Mouse (Mus musculus) heart, adult 2 months (tissue): ENCODE data around the gene Cox6a1. TPM values are rescaled to one million over a fixed set of nuclear protein-coding genes. Genes with fewer than 3 reads are reported as not detected.

Experiments used
- DNase-seq, 2 experiments: peaks; one replicate each; pipeline ENCODE4 v3.0.0; 2021
- H3K27ac ChIP-seq: fragments of 200-600 bp; 2 replicates; pipeline ENCODE4 v1.8.1; 2022
- H3K27me3 ChIP-seq: fragments of 200-500 bp; 2 replicates; pipeline ENCODE4 v1.6.1; 2012; ENCODE audit warnings: mild to moderate bottlenecking, low read length, inconsistent platforms, mixed read lengths; ENCODE audit not compliant: control insufficient read depth, insufficient read depth
- H3K36me3 ChIP-seq: fragments of 200-500 bp; 2 replicates; pipeline ENCODE4 v1.6.1; 2012; ENCODE audit warnings: low read length, inconsistent platforms; ENCODE audit not compliant: control insufficient read depth, insufficient read depth
- H3K4me1 ChIP-seq: fragments of 200-500 bp; 2 replicates; pipeline ENCODE4 v1.6.1; 2011; ENCODE audit warnings: low read length; ENCODE audit not compliant: control insufficient read depth, insufficient read depth
- H3K4me3 ChIP-seq: fragments of 200-600 bp; 2 replicates; pipeline ENCODE4 v1.8.1; 2022
- H3K79me2 ChIP-seq: fragments of 200-500 bp; replicated peaks from 2 replicates; pipeline ENCODE4 v1.6.1; 2012; ENCODE audit warnings: mild to moderate bottlenecking, inconsistent platforms, low read length, moderate library complexity, mixed read lengths; ENCODE audit not compliant: control insufficient read depth, insufficient read depth
- H3K9ac ChIP-seq: fragments of 200-500 bp; 2 replicates; pipeline ENCODE4 v1.6.1; 2012; ENCODE audit warnings: low read depth, mild to moderate bottlenecking, control low read depth, inconsistent platforms, low read length, mixed read lengths
- CTCF ChIP-seq: fragments of 200-600 bp; IDR thresholded peaks from 2 replicates; pipeline ENCODE4 v1.8.1; 2022; ENCODE audit warnings: antibody characterized with exemption, mild to moderate bottlenecking, moderate library complexity
- EP300 ChIP-seq: fragments of 200-500 bp; IDR thresholded peaks from 2 replicates; pipeline ENCODE4 v1.6.1; 2011; ENCODE audit warnings: low read depth, low read length, control low read depth; ENCODE audit not compliant: insufficient read depth
- POLR2A ChIP-seq: fragments of 200-500 bp; IDR thresholded peaks from 2 replicates; pipeline ENCODE4 v1.6.1; 2011; ENCODE audit warnings: mild to moderate bottlenecking, low read depth, low read length, control low read depth; ENCODE audit not compliant: insufficient read depth
- WGBS: fragments of 180-500 bp; shearing (Covaris S2); methylation state at CpG from one replicate; pipeline ENCODE4 v1.1.7; 2018; 5-methylcytosine and 5-hydroxymethylcytosine counted together
- intact Hi-C: fragments of 180-260 bp; cut with DNase I; formaldehyde crosslinking; loops from one replicate; pipeline ENCODE4 v1.15.1; 2025
- polyA plus RNA-seq: library from polyadenylated mRNA; depleted of rRNA; stranded (reverse); fragments of >200 nt; gene quantifications from 2 replicates; pipeline ENCODE4 v1.2.3, GENCODE M21; 2012
- total RNA-seq, 2 experiments: library from RNA; stranded (reverse); gene quantifications; 2 replicates each; pipeline ENCODE4 v1.2.3; 2021

Cox6a1 gene
- total and polyA plus RNA-seq, 3 experiments: 232 to 797 (median 256) TPM

- Histone ChIP-seq H3K4me3 (no peak overlapping the region), H3K27ac (no peak overlapping the region), H3K9ac (no peak overlapping the region), H3K27me3 (peaks cover 3% of the 10 kb centered on the region; the same call in 1 of the 2 replicates), H3K79me2 (no peaks in the 10 kb centered on the region), H3K36me3 (no peaks in the 10 kb centered on the region), H3K4me1 (no peaks in the 10 kb centered on the region)
- TF ChIP-seq POLR2A: no peak
- no peak for TF ChIP-seq EP300
- TF ChIP-seq CTCF: no peak
- intact Hi-C loops: no loop called here
- WGBS: 38% methylated on average over 9 of the region's 9 CpGs
- DNase-seq: no peak
These were observed 23.0 kb upstream of the Cox6a1 start for GRCm38 (mm10) chr5:115371736-115372135.

GRCm38 (mm10) chr5:115364782-115365181, 16.0 kb upstream of the Cox6a1 start:
- Histone ChIP-seq H3K4me3 (no peak overlapping the region), H3K9ac (no peak overlapping the region), H3K27ac (no peak overlapping the region), H3K27me3 (no peaks in the 10 kb centered on the region), H3K79me2 (no peaks in the 10 kb centered on the region), H3K4me1 (no peaks in the 10 kb centered on the region), H3K36me3 (no peaks in the 10 kb centered on the region)
- WGBS: 74% methylated on average over 4 of the region's 4 CpGs
- DNase-seq: no peak
- intact Hi-C loops: no loop called here
- no peak for TF ChIP-seq POLR2A
- no peak for TF ChIP-seq CTCF
- TF ChIP-seq EP300: no peak

GRCm38 (mm10) chr5:115362819-115363714, 14.3 kb upstream of the Cox6a1 start:
- 22% methylated on average over 19 of the region's 19 CpGs for WGBS

GRCm38 (mm10) chr5:115362216-115362615, 13.4 kb upstream of the Cox6a1 start:
- TF ChIP-seq EP300 (no peak), POLR2A (no peak), CTCF (no peak)
- H3K36me3 ChIP-seq: no peaks in the 10 kb centered on the region
- H3K4me1 ChIP-seq: no peaks in the 10 kb centered on the region
- no peak overlapping the region for H3K4me3 ChIP-seq
- no peaks in the 10 kb centered on the region for H3K79me2 ChIP-seq
- H3K9ac ChIP-seq: no peak overlapping the region
- WGBS: 33% methylated on average over 7 of the region's 7 CpGs
- DNase-seq: no peak
- intact Hi-C loops: no loop called here
- H3K27ac ChIP-seq: no peak overlapping the region
- no peaks in the 10 kb centered on the region for H3K27me3 ChIP-seq

More at GRCm38 (mm10) chr5:115362819-115363714, 14.3 kb upstream of the Cox6a1 start:
- Histone ChIP-seq H3K79me2 (no peaks in the 10 kb centered on the region), H3K36me3 (no peaks in the 10 kb centered on the region), H3K4me3 (no peak overlapping the region), H3K9ac (no peak overlapping the region), H3K4me1 (no peaks in the 10 kb centered on the region), H3K27ac (no peak overlapping the region), H3K27me3 (no peaks in the 10 kb centered on the region)
- TF ChIP-seq EP300: no peak
- TF ChIP-seq CTCF: no peak
- no peak for TF ChIP-seq POLR2A
- no peak for DNase-seq
- intact Hi-C loops: no loop called here

- WGBS: 68% methylated on average over 5 of the region's 5 CpGs
- Histone ChIP-seq H3K27ac (no peak overlapping the region), H3K4me1 (no peaks in the 10 kb centered on the region), H3K79me2 (no peaks in the 10 kb centered on the region), H3K36me3 (no peaks in the 10 kb centered on the region), H3K9ac (no peak overlapping the region), H3K4me3 (no peak overlapping the region), H3K27me3 (no peaks in the 10 kb centered on the region)
- no peak for DNase-seq
- no peak for TF ChIP-seq EP300
- no peak for TF ChIP-seq CTCF
- no peak for TF ChIP-seq POLR2A
- intact Hi-C loops: loop anchor here (1.0 kb wide), 1 partner anchor 81 kb away; no protein-coding TSS in a partner anchor
These were observed 11.1 kb upstream of the Cox6a1 start for GRCm38 (mm10) chr5:115359851-115360372.

- no peak for DNase-seq
- WGBS: 79% methylated on average over 8 of the region's 8 CpGs
- Histone ChIP-seq H3K4me3 (no peak overlapping the region), H3K27me3 (no peaks in the 10 kb centered on the region), H3K4me1 (no peaks in the 10 kb centered on the region), H3K36me3 (no peaks in the 10 kb centered on the region), H3K27ac (no peak overlapping the region), H3K9ac (no peak overlapping the region), H3K79me2 (no peaks in the 10 kb centered on the region)
- intact Hi-C loops: loop anchor here (1.0 kb wide), 1 partner anchor 82 kb away; no protein-coding TSS in a partner anchor
- no peak for TF ChIP-seq CTCF
- TF ChIP-seq EP300: no peak
- TF ChIP-seq POLR2A: no peak
These were observed 10.7 kb upstream of the Cox6a1 start for GRCm38 (mm10) chr5:115359438-115359837.
